Mouse (Mus musculus): Measurements from ENCODE around the gene Grm7.

Grm7 gene

DNA sequence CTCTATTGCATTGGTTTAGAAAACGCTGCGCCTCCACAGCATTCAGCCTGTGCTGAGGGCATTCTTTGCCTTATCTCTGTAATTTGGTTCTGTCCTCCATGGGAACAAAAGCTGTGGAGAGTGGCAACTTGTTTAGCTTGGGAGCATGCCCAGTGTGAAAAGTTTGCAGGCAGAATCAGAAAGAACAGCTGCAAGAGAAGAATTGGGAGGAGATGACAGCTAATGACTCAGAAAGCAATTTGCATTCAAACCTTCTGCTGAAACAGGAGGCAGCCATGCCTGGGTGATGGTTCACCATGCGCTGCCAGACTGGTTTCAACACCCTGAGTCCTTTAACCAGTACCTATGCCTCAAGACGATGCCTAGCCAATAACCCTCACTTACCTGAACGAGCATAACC, 64.4 kb downstream of the Grm7 start:
- no peak for TF ChIP-seq POU5F1 (IDR thresholded peaks at IDR 0.05; ENCODE audit: borderline replicate concordance, low read length)
- TF ChIP-seq CTCF (conservative IDR thresholded peaks at IDR 0.05; ENCODE audit: low read length): no peak
- no peak for TF ChIP-seq NANOG (IDR thresholded peaks at IDR 0.05; ENCODE audit: borderline replicate concordance, low read length)
- Histone ChIP-seq H3K36me3 (ENCODE audit: insufficient read depth, low read length) (no peaks in the 10 kb centered on the region), H3K4me1 (replicated peaks; ENCODE audit: low read depth, low read length) (no peaks in the 10 kb centered on the region), H3K4me3 (replicated peaks; ENCODE audit: low read length) (no peak overlapping the region), H3K9me3 (ENCODE audit: low read length) (no peaks in the 10 kb centered on the region), H3K27me3 (ENCODE audit: insufficient read depth, low read length) (no peaks in the 10 kb centered on the region)

DNA sequence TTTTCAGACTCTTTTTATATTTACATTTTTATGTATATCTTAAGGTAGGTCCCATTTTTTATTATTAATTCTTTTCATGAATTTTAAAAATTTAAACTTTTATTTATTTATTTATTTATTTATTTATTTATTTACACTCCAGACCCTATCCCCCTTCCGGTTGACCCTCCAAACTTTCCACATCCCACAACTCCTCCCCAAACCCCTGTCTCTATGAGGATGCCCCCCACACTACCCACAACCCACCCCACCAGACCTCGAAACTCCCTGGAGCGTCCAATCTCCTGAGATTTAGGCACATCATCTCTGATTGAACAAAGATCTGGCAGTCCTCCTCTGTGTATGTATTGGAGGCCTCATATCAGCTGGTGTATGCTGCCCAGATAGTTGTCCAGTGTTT, 69.6 kb downstream of the Grm7 start:
- Histone ChIP-seq H3K4me1 (replicated peaks; ENCODE audit: low read depth, low read length) (no peaks in the 10 kb centered on the region), H3K4me3 (replicated peaks; ENCODE audit: low read length) (no peak overlapping the region), H3K27me3 (ENCODE audit: insufficient read depth, low read length) (no peaks in the 10 kb centered on the region), H3K36me3 (ENCODE audit: insufficient read depth, low read length) (no peaks in the 10 kb centered on the region), H3K9me3 (ENCODE audit: low read length) (no peaks in the 10 kb centered on the region)
- no peak for TF ChIP-seq CTCF (conservative IDR thresholded peaks at IDR 0.05; ENCODE audit: low read length)
- no peak for TF ChIP-seq POU5F1 (IDR thresholded peaks at IDR 0.05; ENCODE audit: borderline replicate concordance, low read length)
- TF ChIP-seq NANOG (IDR thresholded peaks at IDR 0.05; ENCODE audit: borderline replicate concordance, low read length): no peak

DNA sequence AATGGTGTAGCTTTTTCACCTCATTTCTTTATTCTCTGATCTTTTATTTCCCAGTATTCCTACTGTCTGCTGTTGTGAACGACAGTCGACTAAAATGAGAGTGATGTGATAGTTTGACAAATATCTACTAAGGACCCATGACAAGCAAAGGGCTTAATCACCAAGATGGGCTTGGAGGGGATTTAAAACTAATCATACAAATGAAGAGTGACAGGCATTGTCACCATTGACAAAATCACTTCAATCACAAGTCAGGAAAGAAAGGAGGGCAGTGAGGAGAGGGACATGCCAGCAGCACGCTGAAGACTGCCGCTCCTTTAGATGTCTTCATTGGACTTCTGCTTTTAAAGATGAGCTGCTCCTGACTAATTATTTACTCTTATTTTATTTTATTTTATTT, 78.0 kb downstream of the Grm7 start:
- TF ChIP-seq CTCF (conservative IDR thresholded peaks at IDR 0.05; ENCODE audit: low read length) (no peak), NANOG (IDR thresholded peaks at IDR 0.05; ENCODE audit: borderline replicate concordance, low read length) (no peak), POU5F1 (IDR thresholded peaks at IDR 0.05; ENCODE audit: borderline replicate concordance, low read length) (no peak)
- Histone ChIP-seq H3K4me3 (replicated peaks; ENCODE audit: low read length) (no peak overlapping the region), H3K4me1 (replicated peaks; ENCODE audit: low read depth, low read length) (no peaks in the 10 kb centered on the region), H3K9me3 (ENCODE audit: low read length) (no peaks in the 10 kb centered on the region), H3K36me3 (ENCODE audit: insufficient read depth, low read length) (no peaks in the 10 kb centered on the region), H3K27me3 (ENCODE audit: insufficient read depth, low read length) (no peaks in the 10 kb centered on the region)

DNA sequence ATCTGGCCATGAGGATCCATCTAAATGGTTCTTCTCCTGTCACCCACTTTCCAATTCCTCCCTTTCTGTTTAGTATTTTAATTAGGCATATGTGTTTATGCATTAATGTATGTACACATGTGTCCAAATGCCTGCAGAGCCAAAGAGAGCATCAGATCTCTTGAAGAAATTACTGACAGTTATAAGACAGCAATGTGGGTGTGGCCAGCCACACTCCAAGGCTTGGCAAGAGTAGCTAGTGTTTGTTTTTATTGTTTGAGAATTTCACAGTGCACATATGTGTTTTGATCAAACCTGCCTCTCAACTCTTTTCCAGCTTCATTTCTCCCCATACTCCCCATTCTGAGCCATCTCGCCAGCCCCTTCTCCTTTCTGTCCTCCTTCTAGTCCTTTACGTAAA, 88.5 kb downstream of the Grm7 start:
- Histone ChIP-seq H3K4me3 (replicated peaks; ENCODE audit: low read length) (no peak overlapping the region), H3K9me3 (ENCODE audit: low read length) (no peaks in the 10 kb centered on the region), H3K36me3 (ENCODE audit: insufficient read depth, low read length) (no peaks in the 10 kb centered on the region), H3K27me3 (ENCODE audit: insufficient read depth, low read length) (no peaks in the 10 kb centered on the region), H3K4me1 (replicated peaks; ENCODE audit: low read depth, low read length) (no peaks in the 10 kb centered on the region)
- TF ChIP-seq POU5F1 (IDR thresholded peaks at IDR 0.05; ENCODE audit: borderline replicate concordance, low read length) (no peak), CTCF (conservative IDR thresholded peaks at IDR 0.05; ENCODE audit: low read length) (no peak), NANOG (IDR thresholded peaks at IDR 0.05; ENCODE audit: borderline replicate concordance, low read length) (no peak)

DNA sequence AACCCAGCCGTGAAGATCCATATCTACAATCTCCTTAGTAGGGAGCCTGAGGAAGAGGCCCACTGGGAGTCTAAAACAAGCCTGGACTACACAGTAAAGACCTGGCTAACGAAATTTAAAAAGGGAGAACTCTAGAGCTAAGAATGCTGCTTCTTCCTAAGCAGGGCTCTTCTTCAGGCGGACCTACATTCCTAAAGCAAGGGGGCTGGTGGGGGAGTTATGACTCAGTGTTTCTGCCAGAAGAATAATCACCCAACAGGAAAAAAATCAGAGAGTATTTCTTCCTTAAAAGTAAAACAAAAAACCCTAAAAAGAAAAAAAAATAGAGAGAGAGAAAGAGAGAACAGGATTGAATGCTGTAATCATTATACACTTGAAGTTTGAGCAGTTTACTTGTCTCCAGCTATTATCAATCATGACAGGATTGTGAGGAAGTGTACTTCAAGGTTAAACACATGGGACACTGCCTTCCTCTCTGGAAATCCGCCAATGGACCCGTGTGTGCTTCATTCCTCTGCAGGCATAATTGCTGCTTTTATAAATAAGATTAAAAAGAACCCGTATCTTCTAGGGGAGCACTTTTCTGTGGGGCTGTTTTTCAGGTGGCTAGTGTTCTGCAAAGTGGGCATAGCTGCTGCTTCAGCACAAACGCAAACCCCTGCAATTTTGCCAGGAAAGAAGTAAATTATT, 98.7 kb downstream of the Grm7 start:
- Histone ChIP-seq H3K36me3 (ENCODE audit: insufficient read depth, low read length) (no peaks in the 10 kb centered on the region), H3K4me3 (replicated peaks; ENCODE audit: low read length) (no peak overlapping the region), H3K4me1 (replicated peaks; ENCODE audit: low read depth, low read length) (no peaks in the 10 kb centered on the region), H3K9me3 (ENCODE audit: low read length) (no peaks in the 10 kb centered on the region), H3K27me3 (ENCODE audit: insufficient read depth, low read length) (no peaks in the 10 kb centered on the region)
- TF ChIP-seq NANOG (IDR thresholded peaks at IDR 0.05; ENCODE audit: borderline replicate concordance, low read length): no peak
- TF ChIP-seq POU5F1 (IDR thresholded peaks at IDR 0.05; ENCODE audit: borderline replicate concordance, low read length): no peak
- TF ChIP-seq CTCF (conservative IDR thresholded peaks at IDR 0.05; ENCODE audit: low read length): no peak

DNA sequence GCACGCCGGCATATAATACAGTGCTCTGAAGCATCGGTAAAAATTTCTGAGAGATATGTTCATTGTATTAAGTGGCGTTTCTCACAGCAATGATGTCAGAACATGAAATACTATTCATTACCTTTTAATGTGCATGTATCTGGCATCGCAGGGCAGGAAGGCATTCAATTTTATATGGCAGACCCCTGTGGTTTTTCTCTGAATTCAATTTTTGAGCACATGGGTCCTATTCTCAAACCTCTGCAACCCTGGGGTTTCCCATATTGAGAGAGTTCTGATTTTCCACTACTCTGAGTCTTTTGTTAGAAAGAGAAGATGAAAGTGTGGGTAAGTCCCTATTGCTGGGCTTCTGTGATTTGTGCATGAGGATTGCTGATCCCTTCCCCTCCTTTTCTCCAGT, 110.5 kb downstream of the Grm7 start:
- Histone ChIP-seq H3K27me3 (ENCODE audit: insufficient read depth, low read length) (no peaks in the 10 kb centered on the region), H3K4me3 (replicated peaks; ENCODE audit: low read length) (no peak overlapping the region), H3K4me1 (replicated peaks; ENCODE audit: low read depth, low read length) (no peaks in the 10 kb centered on the region), H3K36me3 (ENCODE audit: insufficient read depth, low read length) (no peaks in the 10 kb centered on the region), H3K9me3 (ENCODE audit: low read length) (no peaks in the 10 kb centered on the region)
- TF ChIP-seq NANOG (IDR thresholded peaks at IDR 0.05; ENCODE audit: borderline replicate concordance, low read length) (no peak), CTCF (conservative IDR thresholded peaks at IDR 0.05; ENCODE audit: low read length) (no peak)

DNA sequence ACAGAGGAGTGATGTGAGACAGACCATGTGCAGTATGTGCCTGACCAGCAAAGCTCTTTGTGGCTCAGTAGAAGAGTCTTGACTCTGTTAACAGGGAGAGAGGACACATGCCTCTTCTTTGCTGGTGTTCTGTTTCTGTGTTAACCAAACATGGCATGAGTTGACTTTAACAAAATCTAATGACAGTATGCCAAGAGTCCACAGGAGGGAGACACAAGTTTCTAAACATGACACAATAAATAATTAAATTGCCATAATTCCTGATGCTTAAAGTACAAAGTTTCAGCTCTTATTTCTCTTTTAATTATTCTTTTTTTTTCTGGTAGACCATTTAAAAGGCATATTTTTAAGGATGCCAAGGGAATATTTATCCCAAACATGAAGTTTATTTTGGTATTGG, 124.2 kb downstream of the Grm7 start:
- no peaks in the 10 kb centered on the region for H3K27me3 ChIP-seq (ENCODE audit: insufficient read depth, low read length)
- TF ChIP-seq CTCF (conservative IDR thresholded peaks at IDR 0.05; ENCODE audit: low read length): no peak
- TF ChIP-seq NANOG (IDR thresholded peaks at IDR 0.05; ENCODE audit: borderline replicate concordance, low read length): no peak
- no peak for TF ChIP-seq POU5F1 (IDR thresholded peaks at IDR 0.05; ENCODE audit: borderline replicate concordance, low read length)

DNA sequence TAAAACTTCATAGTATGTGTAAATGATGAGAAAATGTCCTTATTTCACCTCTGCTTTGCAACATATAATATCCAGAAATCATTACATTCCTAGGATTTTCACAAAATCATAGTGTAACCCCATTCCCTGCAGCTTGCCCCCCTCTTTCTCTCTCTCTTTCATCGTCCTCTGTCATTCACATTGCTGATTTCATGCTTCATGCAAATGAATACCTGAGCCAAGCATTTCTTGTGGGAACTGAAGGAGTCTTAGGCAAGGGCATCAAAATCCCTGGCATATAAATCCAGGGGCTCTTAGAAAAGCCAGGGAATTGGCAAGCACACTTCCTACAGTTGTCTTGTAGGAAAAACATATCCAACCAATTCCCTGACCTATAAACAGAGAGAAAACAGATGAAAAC, 127.3 kb downstream of the Grm7 start:
- Histone ChIP-seq H3K4me3 (replicated peaks; ENCODE audit: low read length) (no peak overlapping the region), H3K9me3 (ENCODE audit: low read length) (no peaks in the 10 kb centered on the region), H3K27me3 (ENCODE audit: insufficient read depth, low read length) (no peaks in the 10 kb centered on the region), H3K4me1 (replicated peaks; ENCODE audit: low read depth, low read length) (no peaks in the 10 kb centered on the region), H3K36me3 (ENCODE audit: insufficient read depth, low read length) (no peaks in the 10 kb centered on the region)
- TF ChIP-seq POU5F1 (IDR thresholded peaks at IDR 0.05; ENCODE audit: borderline replicate concordance, low read length) (no peak), CTCF (conservative IDR thresholded peaks at IDR 0.05; ENCODE audit: low read length) (no peak), NANOG (IDR thresholded peaks at IDR 0.05; ENCODE audit: borderline replicate concordance, low read length) (no peak)

More for the DNA sequence above, 124.2 kb downstream of the Grm7 start:
- Histone ChIP-seq H3K4me3 (replicated peaks; ENCODE audit: low read length) (no peak overlapping the region), H3K36me3 (ENCODE audit: insufficient read depth, low read length) (no peaks in the 10 kb centered on the region), H3K9me3 (ENCODE audit: low read length) (no peaks in the 10 kb centered on the region), H3K4me1 (replicated peaks; ENCODE audit: low read depth, low read length) (no peaks in the 10 kb centered on the region)

DNA sequence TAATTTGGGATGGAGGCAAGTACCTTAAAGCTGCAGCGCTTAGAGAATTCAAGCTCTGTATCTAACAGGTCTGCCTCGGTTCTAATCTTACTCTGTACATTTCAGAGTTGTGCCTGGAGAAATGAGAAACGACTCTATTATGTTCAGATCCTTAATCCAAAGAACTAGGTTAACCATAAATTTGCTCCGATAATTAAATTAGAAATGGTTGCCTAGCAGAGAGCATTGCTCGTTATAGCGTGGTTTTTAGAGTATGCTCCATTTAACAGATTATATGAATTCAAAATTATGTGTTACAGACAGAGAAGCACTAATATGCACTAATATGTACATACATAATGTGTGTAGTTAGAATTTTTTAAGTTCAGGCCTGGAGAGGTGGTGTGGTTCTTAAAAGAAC, 130.7 kb downstream of the Grm7 start:
- no peaks in the 10 kb centered on the region for H3K4me1 ChIP-seq (replicated peaks; ENCODE audit: low read depth, low read length)
- no peak for TF ChIP-seq POU5F1 (IDR thresholded peaks at IDR 0.05; ENCODE audit: borderline replicate concordance, low read length)
- H3K4me3 ChIP-seq (replicated peaks; ENCODE audit: low read length): no peak overlapping the region

More for the DNA sequence above, 130.7 kb downstream of the Grm7 start:
- Histone ChIP-seq H3K36me3 (ENCODE audit: insufficient read depth, low read length) (no peaks in the 10 kb centered on the region), H3K9me3 (ENCODE audit: low read length) (no peaks in the 10 kb centered on the region), H3K27me3 (ENCODE audit: insufficient read depth, low read length) (no peaks in the 10 kb centered on the region)
